Mouse (Mus musculus): ENCODE measurements around the gene Ccdc141.
A peak's percentile ranks its signal among the peaks of the same experiment; 100 is the strongest.

- TF ChIP-seq MYOG (IDR thresholded peaks at IDR 0.05; ENCODE audit: control insufficient read depth in 1 of 3, insufficient read depth in 1 of 3, insufficient read length in 2 of 3, low read depth in 2 of 3) (peak in 1 of 3 experiments; percentile 39), POLR2A (IDR thresholded peaks at IDR 0.05; ENCODE audit: insufficient read length, low read depth) (no peak), USF1 (IDR thresholded peaks at IDR 0.05; ENCODE audit: low read depth) (no peak)
Observed at GRCm38 (mm10) chr2:77034112-77034511, 136.3 kb downstream of the Ccdc141 start.

Data from myocyte (in vitro differentiated cells).